Mouse (Mus musculus) spleen, postnatal 4 days (tissue): ENCODE measurements around the gene Ovch2.
"Not testable (repeated sequence)": the region's sequence is repeated elsewhere in the genome, so short reads cannot be mapped to it uniquely, and the experiment has no call there.

Experiments
- DNase-seq, 2 experiments: peaks; one replicate each; pipeline ENCODE4 v3.0.0; 2022; ENCODE audit warnings: low spot score in 2 of 2

The Ovch2 gene

DNA sequence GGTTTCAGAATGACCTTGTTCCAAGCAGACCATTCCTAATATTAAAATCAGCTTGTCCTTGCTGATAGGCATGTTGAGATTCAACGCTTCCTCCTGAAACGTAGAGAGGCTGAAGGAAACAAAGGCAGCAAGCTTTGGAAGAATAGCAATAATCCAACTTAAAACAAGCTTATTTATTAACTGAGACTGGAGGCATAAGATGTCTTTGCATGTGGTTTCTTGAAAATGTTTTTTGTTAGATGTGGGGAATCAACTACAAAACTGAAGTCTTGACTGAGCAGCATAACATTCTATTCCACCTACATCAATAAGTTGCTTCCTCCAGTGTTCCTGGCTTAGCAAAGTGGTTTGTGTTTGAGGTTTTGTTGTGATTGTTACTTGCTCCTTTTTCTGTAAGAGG, at the start of gene Ovch2:
Gene Ovch2 (minus strand): TSS at position 101 of the 400 bp plus-strand sequence.
- DNase-seq, result no peak

DNA sequence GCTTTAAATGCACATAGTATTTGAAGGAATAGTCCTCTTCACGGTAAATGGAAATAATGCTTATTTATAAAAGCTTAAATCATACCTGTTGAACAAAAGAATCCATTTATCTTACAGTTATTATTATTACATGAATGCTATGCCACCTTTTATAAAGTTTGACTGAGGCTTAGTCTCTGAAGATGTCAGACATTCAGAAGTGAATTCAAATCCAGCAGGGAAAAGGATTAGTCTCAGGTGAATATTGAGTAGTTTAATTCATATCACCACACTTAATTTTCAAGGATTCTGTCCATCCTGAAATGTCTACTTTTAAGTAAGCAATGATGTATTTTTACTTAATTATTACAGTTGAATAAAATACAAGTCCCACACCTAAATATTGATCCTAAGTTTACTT, 46.4 kb upstream of the Ovch2 start, which contains the start of gene Olfr470:
Gene Olfr470 (minus strand): TSS at position 101 of the 400 bp plus-strand sequence.
- DNase-seq, result not testable (repeated sequence)

GRCm38 (mm10) chr7:107841719-107842118, 40.7 kb upstream of the Ovch2 start:
- DNase-seq, result no peak

DNA sequence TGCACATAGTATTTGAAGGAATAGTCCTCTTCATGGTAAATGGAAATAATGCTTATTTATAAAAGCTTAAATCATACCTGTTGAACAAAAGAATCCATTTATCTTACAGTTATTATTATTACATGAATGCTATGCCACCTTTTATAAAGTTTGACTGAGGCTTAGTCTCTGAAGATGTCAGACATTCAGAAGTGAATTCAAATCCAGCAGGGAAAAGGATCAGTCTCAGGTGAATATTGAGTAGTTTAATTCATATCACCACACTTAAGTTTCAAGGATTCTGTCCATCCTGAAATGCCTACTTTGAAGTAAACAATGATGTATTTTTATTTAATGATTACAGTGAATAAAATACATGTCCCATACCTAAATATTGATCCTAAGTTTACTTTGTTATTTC, 24.4 kb upstream of the Ovch2 start, which contains the start of gene Olfr469:
Gene Olfr469 (minus strand): TSS at position 101 of the 400 bp plus-strand sequence.
- DNase-seq, result not testable (repeated sequence)

DNA sequence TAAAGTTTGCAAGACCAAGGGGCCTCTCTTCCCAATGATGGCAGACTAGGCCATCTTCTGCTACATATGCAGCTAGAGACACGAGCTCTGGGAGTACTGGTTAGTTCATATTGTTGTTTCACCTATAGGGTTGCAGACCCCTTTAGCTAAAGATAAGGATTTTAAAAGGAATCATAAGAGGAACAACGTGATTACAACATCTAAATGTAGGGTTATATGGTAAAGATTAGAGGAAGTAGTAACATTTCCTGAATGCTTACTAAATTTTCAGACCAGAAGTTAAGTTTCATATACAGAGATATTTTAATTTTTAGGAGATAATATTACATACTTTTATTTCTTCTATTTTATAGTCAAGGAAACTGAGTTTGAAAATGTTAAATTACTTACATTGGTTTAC, 22.9 kb upstream of the Ovch2 start:
- not testable (repeated sequence) for DNase-seq

GRCm38 (mm10) chr7:107819442-107819841, 18.4 kb upstream of the Ovch2 start:
- no peak for DNase-seq

GRCm38 (mm10) chr7:107811963-107812362, 11.0 kb upstream of the Ovch2 start, which contains the start of gene Olfr467:
Gene Olfr467 (plus strand): TSS chr7:107812263.
- DNase-seq, result no peak

DNA sequence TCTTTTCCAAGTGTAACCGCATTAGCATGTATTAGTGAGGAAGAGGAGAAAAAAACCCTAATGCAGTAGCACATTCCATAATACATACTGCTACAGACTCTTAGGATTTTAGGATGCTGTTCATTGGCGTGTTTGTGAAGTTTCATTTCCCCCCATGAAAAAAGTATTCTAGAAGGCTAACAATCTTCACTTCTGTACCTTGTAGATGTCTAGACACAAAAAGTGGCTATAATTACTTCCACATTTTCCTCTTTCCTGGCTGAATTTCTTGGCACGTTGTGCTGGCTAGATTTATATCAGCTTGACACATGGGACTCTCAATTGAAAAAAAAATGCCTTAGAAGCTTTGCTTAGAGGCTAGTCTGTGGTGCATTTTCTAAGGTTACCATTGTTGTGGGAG, 1.1 kb upstream of the Ovch2 start:
- DNase-seq, result no peak

DNA sequence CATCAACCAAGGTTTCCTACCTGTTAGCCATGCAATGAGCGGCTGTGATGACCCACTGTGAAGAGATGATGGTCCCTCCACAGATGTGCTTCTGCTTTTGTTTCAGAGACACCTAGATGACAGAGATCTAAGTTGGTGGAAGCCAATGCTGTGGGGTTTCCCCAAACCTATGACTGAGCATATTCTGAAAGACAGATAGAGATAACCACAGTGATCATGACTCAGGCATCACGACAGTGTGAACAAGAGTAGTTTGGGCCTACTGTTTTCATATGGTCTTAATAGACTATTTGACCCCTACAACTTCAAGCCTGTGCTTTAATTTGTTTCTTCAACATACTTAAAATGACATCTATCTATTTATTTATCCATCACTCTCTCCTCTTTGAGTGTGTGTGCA, 4.5 kb downstream of the Ovch2 start:
- DNase-seq, result no peak

DNA sequence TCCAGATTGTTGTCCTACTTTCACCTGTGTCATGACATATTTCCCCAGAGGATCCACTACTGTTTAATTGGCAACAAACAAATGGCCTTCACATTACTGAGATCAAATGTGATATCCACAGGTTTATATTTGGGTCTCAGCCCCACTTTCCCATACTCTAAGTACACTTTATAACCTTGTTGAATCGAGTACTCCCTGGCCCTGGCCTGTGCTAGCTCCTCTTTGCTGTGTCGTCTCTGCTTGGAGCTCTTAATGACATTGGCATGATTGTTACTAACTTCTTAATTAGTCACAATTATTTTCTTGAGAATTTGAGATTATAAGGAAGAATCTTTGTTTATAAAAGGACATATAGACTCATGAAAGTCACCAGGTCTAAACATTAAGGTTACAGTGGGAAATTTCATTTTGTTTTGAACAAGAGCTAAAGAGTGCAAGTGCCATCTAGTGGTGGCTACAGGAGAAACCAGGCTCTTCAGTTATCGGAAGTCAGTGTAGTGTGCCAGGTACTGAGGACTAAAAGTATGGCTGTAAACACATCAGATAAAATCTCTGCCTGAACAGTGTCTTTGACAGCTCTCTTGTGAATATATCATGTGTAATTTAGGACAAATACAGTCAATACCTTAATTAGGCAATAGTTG, 12.9 kb downstream of the Ovch2 start:
- DNase-seq, result no peak

DNA sequence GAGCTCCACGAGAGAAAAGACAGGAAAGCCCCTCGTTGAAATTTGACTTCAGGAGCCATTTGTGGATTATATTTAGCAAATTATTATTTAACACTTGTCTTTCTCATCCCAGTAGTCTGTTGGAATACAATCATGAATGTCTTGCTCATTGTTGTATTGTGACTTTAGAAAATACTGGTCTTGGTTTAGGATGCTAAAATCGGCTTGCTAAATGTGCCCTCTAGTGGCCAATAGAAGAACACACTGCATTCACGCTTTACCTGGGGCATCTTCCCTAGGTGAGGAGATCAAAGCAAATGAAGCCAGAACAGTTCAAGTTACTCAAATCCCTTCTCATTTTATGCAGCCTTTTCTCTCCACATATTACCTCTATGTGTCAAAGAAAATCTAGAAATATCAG, 21.4 kb downstream of the Ovch2 start:
- DNase-seq, result no peak

DNA sequence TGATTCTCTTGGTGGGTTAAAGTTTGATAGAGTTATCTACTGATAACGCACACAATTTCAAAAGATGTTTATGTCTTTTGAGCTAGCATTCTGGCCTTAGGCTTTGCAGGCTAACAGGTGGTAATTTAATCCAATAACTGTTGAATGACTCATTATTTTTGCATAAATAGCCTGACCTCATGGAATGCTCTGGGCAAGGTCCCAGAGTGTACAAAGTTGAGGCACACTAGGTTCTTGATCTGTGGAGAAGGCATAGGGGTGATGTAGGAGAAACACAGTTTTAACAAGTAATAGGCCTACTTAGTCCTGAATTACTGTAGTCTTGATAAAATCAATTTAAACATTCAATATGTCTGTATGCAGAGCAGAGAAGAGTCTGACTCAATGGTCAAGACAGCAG, 22.8 kb downstream of the Ovch2 start:
- no peak for DNase-seq

DNA sequence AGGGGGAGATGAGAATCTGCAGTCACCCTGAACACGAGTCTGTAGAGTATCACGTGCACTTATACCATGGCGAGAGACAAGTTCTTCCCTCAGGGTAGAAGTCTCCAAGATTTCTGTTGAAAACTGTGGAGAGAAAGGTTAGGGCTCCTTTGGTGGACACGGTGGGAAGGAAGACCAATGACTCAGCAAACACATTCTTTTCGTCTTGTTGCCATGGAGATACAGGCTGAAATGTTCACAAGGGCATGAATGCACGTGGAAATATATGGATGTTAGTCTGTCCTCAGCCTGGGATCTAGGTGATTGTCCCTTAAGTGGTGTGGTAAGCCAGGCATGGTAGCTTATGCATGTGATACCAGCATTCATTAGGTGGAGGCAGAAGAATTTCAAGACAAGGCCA, 30.2 kb downstream of the Ovch2 start:
- DNase-seq, result no peak

GRCm38 (mm10) chr7:107757308-107758151, 43.5 kb downstream of the Ovch2 start, which contains the start of gene Cyb5r2:
Gene Cyb5r2 (minus strand): TSS chr7:107758032.
- DNase-seq, result no peak

GRCm38 (mm10) chr7:107756748-107757147, 44.3 kb downstream of the Ovch2 start:
- no peak for DNase-seq

DNA sequence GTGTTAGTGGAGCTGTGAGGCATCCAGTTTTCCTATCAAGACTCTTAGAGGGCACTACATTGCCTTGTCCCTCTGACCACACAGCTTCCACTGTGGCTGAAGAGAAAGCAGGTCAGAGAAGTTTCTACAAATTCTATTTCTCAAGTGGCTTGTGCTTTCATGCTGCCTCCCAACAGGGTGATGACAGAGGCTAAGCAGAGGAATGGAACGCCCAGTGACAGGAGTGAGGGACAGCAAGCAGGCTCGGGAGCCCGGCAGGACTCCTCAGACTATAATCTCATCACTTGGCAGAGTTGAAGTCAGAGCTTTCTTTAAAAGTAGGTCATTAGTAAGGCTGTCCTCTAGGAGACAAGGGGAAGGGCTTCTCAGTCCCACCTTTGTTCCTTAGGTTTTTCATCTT, 45.1 kb downstream of the Ovch2 start:
- no peak for DNase-seq

DNA sequence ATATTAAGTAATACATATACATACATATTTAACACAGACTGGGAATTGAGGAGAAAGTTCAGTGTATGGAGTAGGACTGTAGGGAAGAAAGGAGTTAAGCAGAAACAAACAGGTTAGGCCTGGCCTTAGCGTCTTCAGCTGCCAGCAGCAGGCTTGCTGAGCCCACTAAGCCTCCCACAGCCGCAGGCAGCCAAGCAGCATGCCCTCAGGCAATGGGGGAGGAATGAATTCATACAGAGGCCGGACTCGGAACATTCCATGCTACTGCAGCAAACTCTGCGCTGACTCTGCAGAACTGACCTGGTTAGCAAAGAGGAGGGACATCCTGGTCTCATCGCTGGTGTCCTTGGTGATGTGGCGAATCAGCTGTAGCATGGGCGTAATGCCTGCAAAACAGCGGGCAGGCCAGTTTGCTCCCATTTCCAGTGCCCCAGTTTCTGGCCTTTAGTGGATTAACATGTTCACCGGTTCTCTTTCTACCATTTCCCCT, 48.9 kb downstream of the Ovch2 start:
- DNase-seq, result no peak

GRCm38 (mm10) chr7:107749721-107750120, 51.3 kb downstream of the Ovch2 start:
- no peak for DNase-seq

GRCm38 (mm10) chr7:107749270-107749669, 51.7 kb downstream of the Ovch2 start:
- DNase-seq, result no peak

- DNase-seq, result peak; percentile 46 to 83
These were observed 53.1 kb downstream of the Ovch2 start for GRCm38 (mm10) chr7:107747954-107748353.

DNA sequence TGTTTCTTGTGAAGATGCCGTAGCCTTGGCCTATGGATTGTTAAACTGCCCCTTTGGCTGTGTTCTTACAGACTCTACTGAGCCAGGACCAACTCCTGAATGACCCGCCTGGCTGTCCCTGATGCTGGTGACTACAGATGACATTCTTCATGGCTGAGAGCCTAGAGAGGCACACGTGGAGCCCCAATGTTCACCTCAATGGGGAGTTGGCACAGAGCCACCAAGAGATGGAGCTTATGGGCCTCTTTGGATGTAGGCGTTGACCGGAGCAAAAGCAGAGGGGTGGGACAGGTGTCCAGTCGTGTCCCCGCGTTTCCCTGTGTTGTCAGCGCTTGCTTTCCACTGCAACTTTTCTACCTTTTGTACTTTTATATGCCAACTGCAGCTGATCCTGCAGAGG, 53.5 kb downstream of the Ovch2 start:
- DNase-seq, result no peak

- no peak for DNase-seq
These were observed 55.0 kb downstream of the Ovch2 start for GRCm38 (mm10) chr7:107746036-107746435.

- DNase-seq, result no peak
These were observed 55.9 kb downstream of the Ovch2 start for GRCm38 (mm10) chr7:107745111-107745510.
